Mouse (Mus musculus) kidney, embryonic 14.5 days (tissue): ENCODE measurements around the gene 1700025C18Rik. TPM values are rescaled to one million over a fixed set of nuclear protein-coding genes. Genes with fewer than 3 reads are reported as not detected.

ENCODE experiments used
- ATAC-seq: fragments of 200-750 bp; cut with Nextera tagmentation; 2 replicates; pipeline ENCODE4 v1.8.0; 2017; ENCODE audit warnings: moderate number of reproducible peaks, mild to moderate bottlenecking, moderate TSS enrichment, moderate library complexity; ENCODE audit not compliant: low FRiP score, low TSS enrichment
- H3K27ac ChIP-seq: fragments of 300-500 bp; sonication (generic); 2 replicates; pipeline ENCODE4 v1.5.1; 2014; ENCODE audit warnings: low read depth, mild to moderate bottlenecking, low read length, moderate library complexity, mixed read lengths
- H3K27me3 ChIP-seq: fragments of 300-500 bp; sonication (generic); 2 replicates; pipeline ENCODE4 v1.6.1; 2014; ENCODE audit warnings: mild to moderate bottlenecking, low read length; ENCODE audit not compliant: control insufficient read depth, insufficient read depth
- H3K36me3 ChIP-seq: fragments of 300-500 bp; sonication (generic); 2 replicates; pipeline ENCODE4 v1.6.1; 2014; ENCODE audit warnings: low read length, mixed read lengths; ENCODE audit not compliant: control insufficient read depth, insufficient read depth
- H3K4me1 ChIP-seq: fragments of 300-500 bp; sonication (generic); 2 replicates; pipeline ENCODE4 v1.6.1; 2014; ENCODE audit warnings: low read length, mixed read lengths; ENCODE audit not compliant: control insufficient read depth, insufficient read depth
- H3K4me2 ChIP-seq: fragments of 300-500 bp; sonication (generic); replicated peaks from 2 replicates; pipeline ENCODE4 v1.6.1; 2014; ENCODE audit warnings: low read depth, mild to moderate bottlenecking, low read length
- H3K4me3 ChIP-seq: fragments of 300-500 bp; sonication (generic); 2 replicates; pipeline ENCODE4 v1.5.1; 2014; ENCODE audit warnings: mild to moderate bottlenecking, low read length
- H3K9ac ChIP-seq: fragments of 300-500 bp; sonication (generic); 2 replicates; pipeline ENCODE4 v1.6.1; 2014; ENCODE audit warnings: low read depth, mild to moderate bottlenecking, low read length, moderate library complexity
- H3K9me3 ChIP-seq: fragments of 300-500 bp; sonication (generic); 2 replicates; pipeline ENCODE4 v1.6.1; 2016; ENCODE audit warnings: low read length; ENCODE audit not compliant: control insufficient read depth
- WGBS: fragments of 180-500 bp; shearing (Covaris S2); extraction: QIAGEN DNeasy Blood & Tissue Kit; methylation state at CpG from one replicate; pipeline ENCODE4 v1.1.7; 2014; 5-methylcytosine and 5-hydroxymethylcytosine counted together
- polyA plus RNA-seq: library from polyadenylated mRNA; unstranded; fragments of >200 nt; fragmentation: Nextera tagmentation; extraction: Ambion mirVana; gene quantifications from 2 replicates; pipeline ENCODE4 v1.2.1, GENCODE M21; 2014

1700025C18Rik gene
- polyA plus RNA-seq, 1 experiment from 2014 or later: not detected

DNA sequence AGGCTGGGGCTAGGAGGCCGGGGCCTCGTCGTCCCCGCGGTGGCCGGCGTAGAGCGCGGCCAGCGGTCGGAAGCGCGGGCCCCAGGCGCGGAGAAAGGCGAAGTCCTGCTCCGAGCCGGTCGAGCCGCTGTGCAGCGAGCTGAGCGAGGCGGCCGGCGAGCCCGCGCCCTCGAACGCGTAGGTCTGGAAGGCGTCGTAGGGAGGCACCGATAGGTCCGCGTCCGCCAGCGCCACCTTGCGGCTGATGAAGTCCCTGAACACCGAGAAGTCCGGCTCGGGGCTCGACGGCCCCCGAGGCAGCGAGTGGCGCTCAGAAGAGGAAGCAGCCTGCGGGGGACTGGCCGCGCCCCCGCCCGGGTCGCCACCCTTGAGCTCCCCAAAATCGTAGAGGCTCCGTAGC lies 21.6 kb upstream of the 1700025C18Rik start:
- no peak overlapping the region; the same call in 1 of the 2 replicates for H3K4me3 ChIP-seq
- H3K27ac ChIP-seq: no peak overlapping the region
- ATAC-seq: peak; percentile 73; the same call in 1 of the 2 replicates
- H3K9ac ChIP-seq: no peak overlapping the region; the same call in 1 of the 2 replicates
- H3K9me3 ChIP-seq: no peaks in the 10 kb centered on the region
- H3K4me1 ChIP-seq: no peaks in the 10 kb centered on the region
- peaks cover 92% of the 10 kb centered on the region for H3K27me3 ChIP-seq
- 0% methylated on average over 52 of the region's 54 CpGs for WGBS
- H3K36me3 ChIP-seq: no peaks in the 10 kb centered on the region
- 0 out of 2 replicates have a peak overlapping the region, but pooled peaks have one; percentile 10 for H3K4me2 ChIP-seq

DNA sequence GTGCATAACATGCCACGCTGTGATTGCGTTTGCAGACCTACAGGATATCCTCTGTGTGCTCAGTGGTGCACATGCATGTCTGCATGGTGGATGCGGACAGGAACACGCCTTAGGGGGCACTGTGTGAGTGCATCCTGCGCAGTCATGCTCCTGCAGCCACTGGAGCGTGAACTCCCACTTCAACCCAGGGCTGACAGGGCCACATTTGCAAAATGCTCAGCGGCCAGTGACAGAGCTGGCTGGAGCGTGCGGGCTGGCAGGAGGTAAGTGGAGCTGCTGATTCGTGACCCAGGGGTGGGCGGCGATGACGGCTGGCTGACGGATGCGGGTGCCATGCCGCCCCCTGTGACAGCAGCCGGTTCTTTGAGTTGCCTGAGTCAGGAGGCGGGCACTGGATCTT lies 16.0 kb upstream of the 1700025C18Rik start:
- peak; percentile 40; the same call in 1 of the 2 replicates for ATAC-seq
- H3K4me1 ChIP-seq: no peaks in the 10 kb centered on the region
- no peaks in the 10 kb centered on the region for H3K9me3 ChIP-seq
- no peak overlapping the region for H3K27ac ChIP-seq
- 12% methylated on average over 18 of the region's 18 CpGs for WGBS
- H3K4me3 ChIP-seq: no peak overlapping the region
- no peak overlapping the region for H3K9ac ChIP-seq
- H3K36me3 ChIP-seq: no peaks in the 10 kb centered on the region
- H3K27me3 ChIP-seq: peaks cover 55% of the 10 kb centered on the region
- no peak overlapping the region for H3K4me2 ChIP-seq

DNA sequence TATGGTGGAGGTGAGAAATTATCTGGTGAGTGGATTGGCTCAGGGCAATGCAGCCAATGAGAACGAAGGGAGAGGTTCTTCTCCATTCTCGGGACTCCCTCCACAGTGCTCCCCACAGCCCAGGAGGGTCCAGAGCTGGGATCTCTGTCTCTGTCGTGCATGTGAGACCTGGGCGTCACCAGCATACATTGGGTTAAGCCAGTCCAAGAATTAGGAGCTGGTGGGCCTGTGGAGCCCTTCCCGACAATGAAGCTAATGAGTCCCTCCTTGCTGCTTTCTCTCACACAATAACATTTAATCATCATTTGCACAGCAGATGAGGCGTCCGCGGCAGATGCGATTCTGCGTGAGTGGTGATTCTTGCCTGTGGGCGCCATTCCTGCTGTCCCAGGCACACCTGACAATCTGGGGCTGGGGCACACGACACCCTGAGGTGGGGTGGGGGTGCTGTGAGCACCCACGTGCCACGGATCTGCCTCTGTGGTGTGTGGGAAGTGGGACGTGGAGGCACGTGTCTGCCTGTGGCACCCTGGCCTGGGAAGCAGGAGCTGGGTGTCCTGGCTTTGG lies 15.0 kb upstream of the 1700025C18Rik start:
- WGBS: 66% methylated on average over 16 of the region's 16 CpGs

DNA sequence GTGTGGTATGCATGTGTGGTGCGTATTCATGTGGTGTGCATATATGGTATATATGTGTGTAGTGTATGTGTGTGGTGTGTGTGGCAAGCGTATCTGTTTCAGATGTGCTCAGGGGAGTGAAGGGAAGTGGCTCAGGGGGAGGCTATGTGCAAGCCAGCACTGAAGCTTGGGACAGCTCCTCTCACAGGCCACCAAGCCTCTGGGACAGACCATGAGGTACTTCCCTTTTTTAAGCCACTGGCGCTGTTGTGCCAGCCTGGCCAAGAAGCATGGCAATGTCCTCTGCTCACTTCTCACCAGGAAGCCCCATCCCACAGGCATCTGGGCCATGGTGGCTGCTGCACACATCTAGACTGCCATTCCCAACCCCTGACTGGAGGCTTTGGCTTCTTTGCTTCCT lies 12.4 kb upstream of the 1700025C18Rik start:
- Histone ChIP-seq H3K4me2 (no peak overlapping the region), H3K9ac (no peak overlapping the region), H3K4me1 (no peaks in the 10 kb centered on the region), H3K27ac (no peak overlapping the region), H3K9me3 (no peaks in the 10 kb centered on the region), H3K4me3 (no peak overlapping the region), H3K27me3 (peaks cover 44% of the 10 kb centered on the region), H3K36me3 (no peaks in the 10 kb centered on the region)
- 78% methylated on average over 3 of the region's 3 CpGs for WGBS
- ATAC-seq: no peak

More for the DNA sequence above, 15.0 kb upstream of the 1700025C18Rik start:
- H3K9ac ChIP-seq: no peak overlapping the region
- no peaks in the 10 kb centered on the region for H3K9me3 ChIP-seq
- H3K27me3 ChIP-seq: peaks cover 53% of the 10 kb centered on the region
- H3K36me3 ChIP-seq: no peaks in the 10 kb centered on the region
- no peaks in the 10 kb centered on the region for H3K4me1 ChIP-seq
- no peak overlapping the region for H3K27ac ChIP-seq
- H3K4me2 ChIP-seq: no peak overlapping the region
- ATAC-seq: no peak
- no peak overlapping the region for H3K4me3 ChIP-seq

DNA sequence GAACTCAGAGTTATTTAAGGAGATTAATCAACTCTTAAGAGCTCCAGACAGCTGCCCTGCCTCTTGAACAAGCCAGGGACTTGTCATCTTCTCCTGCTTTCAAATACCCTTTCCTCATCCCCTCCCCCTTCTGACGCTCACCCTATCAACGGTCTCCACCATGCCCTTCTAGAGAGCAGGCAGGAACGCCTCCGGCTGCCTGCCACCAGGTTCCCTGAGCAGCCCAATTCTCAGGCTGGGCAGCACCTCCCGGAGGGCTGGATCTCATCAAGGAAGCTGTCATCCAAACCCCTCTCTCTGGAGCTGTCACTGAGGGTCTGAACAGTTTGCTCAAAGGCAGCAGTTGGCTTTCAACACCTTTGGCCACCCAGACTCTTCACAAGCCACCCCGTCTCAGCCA lies 10.2 kb upstream of the 1700025C18Rik start:
- no peaks in the 10 kb centered on the region for H3K36me3 ChIP-seq
- no peak overlapping the region for H3K9ac ChIP-seq
- no peak overlapping the region for H3K27ac ChIP-seq
- no peaks in the 10 kb centered on the region for H3K4me1 ChIP-seq
- WGBS: 5% methylated on average over 6 of the region's 6 CpGs
- H3K4me3 ChIP-seq: no peak overlapping the region
- H3K27me3 ChIP-seq: peaks cover 46% of the 10 kb centered on the region
- H3K4me2 ChIP-seq: no peak overlapping the region
- no peaks in the 10 kb centered on the region for H3K9me3 ChIP-seq
- ATAC-seq: no peak

DNA sequence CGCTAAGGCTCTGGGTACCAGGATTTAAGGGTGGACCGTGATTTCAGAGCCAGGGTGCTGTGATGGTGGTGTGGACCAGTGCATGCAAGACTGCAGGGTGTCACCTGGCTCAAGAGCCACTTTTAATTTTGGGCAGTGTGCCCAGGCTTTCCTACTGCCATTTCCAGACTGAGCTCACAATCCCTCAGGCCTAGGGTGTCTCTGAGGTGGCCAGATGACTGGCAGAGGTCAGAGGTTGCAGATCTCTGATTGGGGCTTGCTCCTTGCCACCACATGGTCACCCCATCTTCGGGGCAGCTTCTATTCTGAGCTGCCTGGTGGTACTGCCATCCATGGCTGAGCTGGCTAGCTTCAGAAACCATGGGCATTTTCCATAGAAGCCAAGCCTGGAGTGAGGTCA lies 8.3 kb upstream of the 1700025C18Rik start:
- WGBS: 83% methylated on average over 3 of the region's 3 CpGs
- Histone ChIP-seq H3K27me3 (peaks cover 48% of the 10 kb centered on the region), H3K4me2 (no peak overlapping the region), H3K4me3 (no peak overlapping the region), H3K4me1 (no peaks in the 10 kb centered on the region), H3K9ac (no peak overlapping the region), H3K27ac (no peak overlapping the region), H3K36me3 (no peaks in the 10 kb centered on the region), H3K9me3 (no peaks in the 10 kb centered on the region)
- no peak for ATAC-seq

DNA sequence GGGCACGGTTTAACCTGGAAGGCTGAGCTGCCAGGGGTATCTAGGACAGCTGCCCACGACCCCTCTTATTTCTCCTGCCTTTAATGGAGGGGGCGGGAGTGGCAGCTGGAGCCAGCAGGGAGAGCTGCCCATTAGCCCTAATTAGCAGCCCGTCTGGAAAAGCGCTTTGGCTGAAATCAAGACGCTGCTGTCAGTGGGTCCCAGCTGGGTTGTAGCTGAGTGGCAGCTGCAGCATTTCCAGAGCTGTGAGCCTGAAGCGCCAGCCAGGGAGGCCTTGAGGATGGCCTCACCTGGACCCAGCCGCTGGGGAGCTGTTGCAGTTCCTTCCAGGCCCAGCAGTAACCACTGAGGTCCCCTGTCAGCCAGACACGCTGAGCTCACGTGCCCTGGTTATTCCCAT lies 5.8 kb upstream of the 1700025C18Rik start:
- Histone ChIP-seq H3K9ac (no peak overlapping the region), H3K9me3 (no peaks in the 10 kb centered on the region), H3K36me3 (no peaks in the 10 kb centered on the region), H3K27me3 (peaks cover 40% of the 10 kb centered on the region), H3K4me1 (no peaks in the 10 kb centered on the region), H3K4me2 (no peak overlapping the region), H3K4me3 (no peak overlapping the region), H3K27ac (no peak overlapping the region)
- ATAC-seq: no peak
- 15% methylated on average over 10 of the region's 10 CpGs for whole genome bisulfite sequencing

DNA sequence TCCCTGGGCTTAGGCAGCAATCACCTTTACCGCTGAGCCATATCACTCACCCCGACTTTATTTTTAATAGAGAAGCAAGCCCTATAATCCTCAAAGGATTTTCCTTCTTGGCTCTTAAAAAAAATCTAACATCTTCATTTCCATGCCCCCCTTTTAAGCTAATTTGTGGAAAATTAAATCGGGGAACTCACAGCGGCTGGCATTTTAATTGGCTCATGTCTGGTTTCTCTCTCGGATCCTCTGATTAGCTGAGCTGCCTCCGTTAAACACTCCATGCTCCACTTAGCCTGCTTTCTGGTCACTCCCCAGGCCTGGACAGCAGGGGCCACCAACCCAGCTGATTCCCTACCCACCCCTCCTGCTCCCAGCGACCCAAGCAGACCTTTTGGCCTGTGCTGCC lies 1.8 kb upstream of the 1700025C18Rik start:
- 63% methylated on average over 7 of the region's 7 CpGs for WGBS
- no peak for ATAC-seq
- H3K4me2 ChIP-seq: no peak overlapping the region
- H3K36me3 ChIP-seq: no peaks in the 10 kb centered on the region
- no peak overlapping the region for H3K9ac ChIP-seq
- H3K27me3 ChIP-seq: peaks cover 14% of the 10 kb centered on the region
- no peaks in the 10 kb centered on the region for H3K4me1 ChIP-seq
- no peak overlapping the region for H3K27ac ChIP-seq
- no peaks in the 10 kb centered on the region for H3K9me3 ChIP-seq
- H3K4me3 ChIP-seq: no peak overlapping the region

DNA sequence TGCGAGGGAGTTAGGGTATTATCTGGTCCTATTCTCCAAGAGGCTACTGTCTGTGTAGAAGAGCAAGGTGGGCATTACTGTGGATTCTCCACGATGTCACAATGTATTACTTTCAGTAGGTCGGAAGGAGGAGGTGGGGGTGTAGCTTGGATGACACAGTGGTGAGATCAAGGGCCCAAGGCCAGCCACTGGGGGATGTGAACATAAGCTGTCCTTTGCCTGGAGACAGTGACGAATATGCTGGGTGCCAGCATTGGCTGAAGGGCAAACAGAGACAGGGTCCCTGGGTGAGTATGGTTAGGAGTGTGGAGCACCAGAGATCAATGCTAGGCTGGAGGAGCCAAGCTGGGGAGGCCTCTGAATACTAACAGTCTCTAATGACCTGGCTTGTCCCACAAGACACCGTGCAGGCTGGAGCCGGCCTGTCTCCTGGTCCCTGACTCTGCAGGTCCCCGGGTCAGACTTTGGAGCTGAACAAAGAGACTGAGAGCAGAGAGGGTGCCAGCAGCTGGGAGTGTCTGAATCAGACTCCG lies 949 bp upstream of the 1700025C18Rik start:
- no peak overlapping the region; the same call in 1 of the 2 replicates for H3K9ac ChIP-seq
- H3K36me3 ChIP-seq: no peaks in the 10 kb centered on the region
- no peak overlapping the region for H3K4me3 ChIP-seq
- WGBS: 65% methylated on average over 8 of the region's 8 CpGs
- H3K4me2 ChIP-seq: no peak overlapping the region
- H3K9me3 ChIP-seq: no peaks in the 10 kb centered on the region
- no peak for ATAC-seq
- no peaks in the 10 kb centered on the region for H3K4me1 ChIP-seq
- peaks cover 5% of the 10 kb centered on the region; the same call in 1 of the 2 replicates for H3K27me3 ChIP-seq
- no peak overlapping the region for H3K27ac ChIP-seq
